Mouse (Mus musculus): ENCODE data around the gene Bbs12.

DNA sequence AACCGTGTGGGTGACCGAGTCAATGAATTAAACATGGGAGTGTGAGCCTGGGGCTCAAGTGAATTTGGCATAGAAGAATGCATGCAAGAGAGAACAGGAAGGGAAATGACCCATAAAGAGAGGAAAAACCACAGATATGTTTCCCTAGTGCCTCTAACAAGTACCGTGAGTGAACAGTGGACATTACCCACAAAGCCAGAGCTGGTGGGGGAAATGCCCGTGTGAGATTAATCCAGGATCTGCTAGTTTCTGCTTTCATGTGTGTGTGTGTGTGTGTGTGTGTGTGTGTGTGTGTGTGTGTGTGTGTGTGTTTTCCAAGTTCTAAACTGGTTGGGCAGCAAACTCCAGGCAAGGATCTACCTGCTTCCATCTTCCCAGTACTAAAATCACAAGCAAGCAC is 42.4 kb upstream of the Bbs12 start:
- TF ChIP-seq CTCF (IDR thresholded peaks at IDR 0.05; ENCODE audit: low read depth) (no peak), EP300 (IDR thresholded peaks at IDR 0.05; ENCODE audit: low read depth) (no peak)

Data from liver, postnatal 0 days (tissue).